Comparison of ENCODE assay signal across 9 mouse cellular contexts in the genomic region with DNA sequence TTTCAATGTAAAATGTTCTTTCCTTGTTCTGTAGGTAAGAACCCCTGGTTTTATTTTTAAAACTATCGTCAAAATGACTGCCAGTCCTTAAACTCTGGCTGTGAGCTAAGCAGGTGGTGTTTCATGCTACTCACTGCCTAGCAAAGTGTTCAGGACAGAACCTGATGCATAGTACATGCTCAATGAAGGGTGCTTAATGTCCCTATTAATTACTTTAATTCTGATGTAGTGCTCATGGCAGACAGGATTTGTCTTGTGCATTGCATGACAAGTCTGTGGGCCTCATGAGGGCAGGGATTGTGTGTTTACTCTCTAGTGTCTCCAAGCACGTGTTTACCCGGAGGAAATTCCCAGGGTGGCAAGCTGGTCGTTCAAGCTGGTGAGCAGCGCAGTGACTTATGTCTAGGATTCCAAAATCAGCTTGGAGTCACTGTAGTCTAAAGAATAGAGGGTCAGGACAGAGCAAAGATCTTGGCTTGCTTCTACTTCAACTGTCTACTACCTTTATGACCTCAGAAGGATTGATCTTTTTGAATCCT. TPM values are rescaled to one million over a fixed set of nuclear protein-coding genes. Genes with fewer than 3 reads are reported as not detected.
DNase-seq lines count a peak whose midpoint lies in the region; ATAC-seq and TF ChIP-seq lines count a peak whose summit lies in the region.
"Had no signal": no experiment of that assay in that cellular context is flagged by ENCODE, and none has a peak within 500 bp of the region (broad histone marks: within the 10 kb centered on the region; RNA-seq: fewer than 3 reads in every experiment).

No protein-coding gene starts in this region.

- no peak overlapping the region for H3K9ac ChIP-seq in hindbrain, embryonic 13.5 days
- no peak overlapping the region for H3K9ac ChIP-seq in midbrain, postnatal 0 days (replicated peaks; ENCODE audit: low read length, poor library complexity, severe bottlenecking)
- no peak overlapping the region for H3K9ac ChIP-seq in midbrain, embryonic 13.5 days (replicated peaks)
- H3K9ac ChIP-seq in hindbrain, embryonic 15.5 days = no peak overlapping the region
- H3K9ac ChIP-seq in stomach, embryonic 16.5 days (ENCODE audit: low read length) = no peak overlapping the region

- H3K4me1 ChIP-seq in hindbrain, embryonic 13.5 days (replicated peaks) = peaks cover 23% of the 10 kb centered on the region
- H3K4me1 ChIP-seq in hindbrain, embryonic 10.5 days (replicated peaks) = peaks cover 14% of the 10 kb centered on the region; the same call in 1 of the 2 replicates
- no peaks in the 10 kb centered on the region for H3K4me1 ChIP-seq in midbrain, postnatal 0 days (ENCODE audit: insufficient read depth, low read length)
- peaks cover 17% of the 10 kb centered on the region; the same call in 1 of the 2 replicates for H3K4me1 ChIP-seq in midbrain, embryonic 13.5 days (replicated peaks)
- peaks cover 8% of the 10 kb centered on the region; the same call in 1 of the 2 replicates for H3K4me1 ChIP-seq in hindbrain, embryonic 15.5 days (replicated peaks)
- H3K4me1 ChIP-seq in stomach, embryonic 16.5 days (ENCODE audit: control insufficient read depth, insufficient read depth, low read length) = peaks cover 22% of the 10 kb centered on the region

- H3K27ac ChIP-seq in hindbrain, embryonic 13.5 days = no peak overlapping the region
- no peak overlapping the region for H3K27ac ChIP-seq in hindbrain, embryonic 10.5 days
- H3K27ac ChIP-seq in midbrain, postnatal 0 days (ENCODE audit: low read depth, low read length) = no peak overlapping the region
- no peak overlapping the region for H3K27ac ChIP-seq in midbrain, embryonic 13.5 days
- peak overlapping the region; percentile 25; the same call in 1 of the 2 replicates for H3K27ac ChIP-seq in hindbrain, embryonic 15.5 days (replicated peaks)
- peak overlapping the region; percentile 85 for H3K27ac ChIP-seq in stomach, embryonic 16.5 days (ENCODE audit: low read length)

- peak; percentile 38; the same call in 1 of the 2 replicates for ATAC-seq in hindbrain, embryonic 13.5 days (ENCODE audit: low FRiP score)
- ATAC-seq in midbrain, postnatal 0 days (ENCODE audit: low FRiP score) = no peak
- no peak for ATAC-seq in midbrain, embryonic 13.5 days
- peak; percentile 24; the same call in 1 of the 2 replicates for ATAC-seq in hindbrain, embryonic 15.5 days (ENCODE audit: low FRiP score, low read depth)
- no peak for ATAC-seq in stomach, embryonic 16.5 days (ENCODE audit: insufficient read depth, low FRiP score)
- ATAC-seq: inflammation-experienced regulatory T-cells, adult 6 months had no signal

- H3K4me2 ChIP-seq in hindbrain, embryonic 13.5 days = no peak overlapping the region
- H3K4me2 ChIP-seq in midbrain, postnatal 0 days (ENCODE audit: low read depth, low read length, poor library complexity, severe bottlenecking) = no peak overlapping the region
- no peak overlapping the region for H3K4me2 ChIP-seq in midbrain, embryonic 13.5 days (replicated peaks)
- no peak overlapping the region for H3K4me2 ChIP-seq in hindbrain, embryonic 15.5 days
- H3K4me2 ChIP-seq in stomach, embryonic 16.5 days (ENCODE audit: low read depth, low read length) = no peak overlapping the region

- H3K27me3 ChIP-seq in hindbrain, embryonic 13.5 days = 0 out of 2 replicates have a peak, but pooled peaks cover 4% of the 10 kb centered on the region
- no peaks in the 10 kb centered on the region for H3K27me3 ChIP-seq in hindbrain, embryonic 10.5 days (ENCODE audit: insufficient read depth, poor library complexity, severe bottlenecking)
- no peaks in the 10 kb centered on the region for H3K27me3 ChIP-seq in midbrain, postnatal 0 days (ENCODE audit: insufficient read depth, low read length)
- H3K27me3 ChIP-seq in midbrain, embryonic 13.5 days = no peaks in the 10 kb centered on the region
- no peaks in the 10 kb centered on the region for H3K27me3 ChIP-seq in hindbrain, embryonic 15.5 days
- no peaks in the 10 kb centered on the region for H3K27me3 ChIP-seq in stomach, embryonic 16.5 days (ENCODE audit: control insufficient read depth, insufficient read depth, low read length)

- H3K36me3 ChIP-seq in hindbrain, embryonic 13.5 days = no peaks in the 10 kb centered on the region
- no peaks in the 10 kb centered on the region for H3K36me3 ChIP-seq in hindbrain, embryonic 10.5 days
- H3K36me3 ChIP-seq in midbrain, postnatal 0 days (ENCODE audit: insufficient read depth, low read length) = no peaks in the 10 kb centered on the region
- no peaks in the 10 kb centered on the region for H3K36me3 ChIP-seq in midbrain, embryonic 13.5 days
- H3K36me3 ChIP-seq in hindbrain, embryonic 15.5 days = no peaks in the 10 kb centered on the region
- no peaks in the 10 kb centered on the region for H3K36me3 ChIP-seq in stomach, embryonic 16.5 days (ENCODE audit: control insufficient read depth, insufficient read depth, low read length)

- no peak for TF ChIP-seq CTCF in midbrain, postnatal 0 days (IDR thresholded peaks at IDR 0.05)

- WGBS in hindbrain, embryonic 13.5 days = 49% methylated on average over 5 of the region's 5 CpGs
- 79% methylated on average over 5 of the region's 5 CpGs for WGBS in hindbrain, embryonic 10.5 days
- 66% methylated on average over 5 of the region's 5 CpGs for WGBS in midbrain, postnatal 0 days
- WGBS in midbrain, embryonic 13.5 days = 71% methylated on average over 5 of the region's 5 CpGs
- 42% methylated on average over 5 of the region's 5 CpGs for WGBS in hindbrain, embryonic 15.5 days
- WGBS in stomach, embryonic 16.5 days = 62% methylated on average over 5 of the region's 5 CpGs

- H3K4me3 ChIP-seq in hindbrain, embryonic 13.5 days = no peak overlapping the region
- no peak overlapping the region for H3K4me3 ChIP-seq in hindbrain, embryonic 10.5 days
- H3K4me3 ChIP-seq in midbrain, postnatal 0 days (ENCODE audit: low read depth, low read length) = no peak overlapping the region
- no peak overlapping the region for H3K4me3 ChIP-seq in midbrain, embryonic 13.5 days (replicated peaks)
- no peak overlapping the region for H3K4me3 ChIP-seq in hindbrain, embryonic 15.5 days
- no peak overlapping the region for H3K4me3 ChIP-seq in stomach, embryonic 16.5 days (replicated peaks; ENCODE audit: low read length)

- no peaks in the 10 kb centered on the region for H3K9me3 ChIP-seq in hindbrain, embryonic 13.5 days
- no peaks in the 10 kb centered on the region for H3K9me3 ChIP-seq in hindbrain, embryonic 10.5 days
- H3K9me3 ChIP-seq in midbrain, postnatal 0 days (ENCODE audit: low read length) = no peaks in the 10 kb centered on the region
- no peaks in the 10 kb centered on the region for H3K9me3 ChIP-seq in midbrain, embryonic 13.5 days
- no peaks in the 10 kb centered on the region for H3K9me3 ChIP-seq in hindbrain, embryonic 15.5 days
- no peaks in the 10 kb centered on the region for H3K9me3 ChIP-seq in stomach, embryonic 16.5 days (replicated peaks; ENCODE audit: control insufficient read depth, low read length)

- DNase-seq in hindbrain, embryonic 10.5 days (ENCODE audit: low spot score) = no peak
- peak; percentile 9 for DNase-seq in midbrain, postnatal 0 days (ENCODE audit: low spot score)
- DNase-seq in adrenal gland, adult 2 months = no peak
- DNase-seq: right cerebral cortex, postnatal 25 days had no signal

RNA-seq across cellular contexts. Expression of a gene that starts 31.2 kb away (rescaled TPM):
- polyA plus RNA-seq in hindbrain, embryonic 13.5 days (2015; fragmentation: Nextera tagmentation; extraction: Ambion mirVana) = 55.6 and 56.7 TPM in 2 replicates
- polyA plus RNA-seq in hindbrain, embryonic 10.5 days (2016; fragmentation: Nextera tagmentation; extraction: Ambion mirVana) = 63.7 and 64.6 TPM in 2 replicates
- total RNA-seq in midbrain, postnatal 0 days (2014; rRNA removed) = 60.2 and 62.7 TPM in 2 replicates
- polyA plus RNA-seq in midbrain, postnatal 0 days (2015; fragmentation: Nextera tagmentation; extraction: Ambion mirVana) = 37.9 and 40.5 TPM in 2 replicates
- polyA plus RNA-seq in midbrain, embryonic 13.5 days (2015; fragmentation: Nextera tagmentation; extraction: Ambion mirVana) = 45.3 and 52.6 TPM in 2 replicates
- 60.7 and 62.3 TPM in 2 replicates for polyA plus RNA-seq in hindbrain, embryonic 15.5 days (2015; fragmentation: Nextera tagmentation; extraction: Ambion mirVana)
- 90.7 and 107 TPM in 2 replicates for polyA plus RNA-seq in stomach, embryonic 16.5 days (2015; fragmentation: Nextera tagmentation; extraction: Ambion mirVana)
- 100 to 1,000 TPM; 137 to 233 TPM for total RNA-seq in adrenal gland, adult 2 months (2021)
- 187 and 234 TPM in 2 replicates for polyA plus RNA-seq in adrenal gland, adult 2 months (2012; rRNA removed)

Comparison
In these comparisons a context has a peak if more than half of its experiments do, and no peak if none do; other contexts are left out.
1. H3K27ac ChIP-seq: peak in hindbrain, embryonic 15.5 days (single experiment) and stomach, embryonic 16.5 days (single experiment); none in hindbrain, embryonic 13.5 days (single experiment), hindbrain, embryonic 10.5 days (single experiment), midbrain, postnatal 0 days (single experiment) and midbrain, embryonic 13.5 days (single experiment).
2. ATAC-seq: peak in hindbrain, embryonic 13.5 days (single experiment) and hindbrain, embryonic 15.5 days (single experiment); none in midbrain, postnatal 0 days (single experiment), midbrain, embryonic 13.5 days (single experiment) and stomach, embryonic 16.5 days (single experiment).